Comparison of ENCODE assay signal across 9 mouse cellular contexts in genomic region chr15:78409570-78410052, GRCm38 (mm10). TPM values are rescaled to one million over a fixed set of nuclear protein-coding genes. Genes with fewer than 3 reads are reported as not detected.
DNase-seq lines count a peak whose midpoint lies in the region; ATAC-seq and TF ChIP-seq lines count a peak whose summit lies in the region.
"Had no signal": no experiment of that assay in that cellular context is flagged by ENCODE, and none has a peak within 500 bp of the region (broad histone marks: within the 10 kb centered on the region; RNA-seq: fewer than 3 reads in every experiment).

No protein-coding gene starts in this region.

- no peak for TF ChIP-seq EP300 in lung, postnatal 0 days (IDR thresholded peaks at IDR 0.05)

- H3K4me1 ChIP-seq in lung, postnatal 0 days (ENCODE audit: insufficient read depth, low read depth, low read length), result peaks cover 11% of the 10 kb centered on the region; the same call in 1 of the 2 replicates
- H3K4me1 ChIP-seq in intestine, embryonic 15.5 days (replicated peaks), result peaks cover 30% of the 10 kb centered on the region
- H3K4me1 ChIP-seq in liver, embryonic 11.5 days (replicated peaks; ENCODE audit: control insufficient read depth, insufficient read depth, low read length), result peaks cover 63% of the 10 kb centered on the region

- H3K9me3 ChIP-seq in lung, postnatal 0 days (ENCODE audit: low read length), result no peaks in the 10 kb centered on the region
- H3K9me3 ChIP-seq in intestine, embryonic 15.5 days, result no peaks in the 10 kb centered on the region
- no peaks in the 10 kb centered on the region for H3K9me3 ChIP-seq in liver, embryonic 11.5 days (ENCODE audit: control insufficient read depth, low read length)
- H3K9me3 ChIP-seq: megakaryocyte, embryonic 14.5 days had no signal

- no peak for DNase-seq in lung, postnatal 0 days (ENCODE audit: low spot score)
- DNase-seq in lung, postnatal 25 days (ENCODE audit: low spot score), result no peak
- no peak for DNase-seq in liver, embryonic 11.5 days (ENCODE audit: low spot score)
- DNase-seq in right cerebral cortex, postnatal 14 days, result no peak
- DNase-seq in thymus, postnatal 36 days, result no peak
- no peak for DNase-seq in spleen, postnatal 4 days (ENCODE audit: low spot score in 2 of 2)
- no peak for DNase-seq in gastrocnemius, postnatal 14 days

- no peak for ATAC-seq in lung, postnatal 0 days
- ATAC-seq in intestine, embryonic 15.5 days, result peak; percentile 54
- no peak for ATAC-seq in liver, embryonic 11.5 days (replicated peaks; ENCODE audit: low FRiP score)

- H3K4me3 ChIP-seq in lung, postnatal 0 days (ENCODE audit: low read depth, low read length), result peak overlapping the region; percentile 8; the same call in 1 of the 2 replicates
- peak overlapping the region; percentile 23 for H3K4me3 ChIP-seq in intestine, embryonic 15.5 days (replicated peaks)
- H3K4me3 ChIP-seq in liver, embryonic 11.5 days (ENCODE audit: low read depth, low read length), result peak overlapping the region; percentile 34
- H3K4me3 ChIP-seq: megakaryocyte, embryonic 14.5 days had no signal

- no peaks in the 10 kb centered on the region for H3K36me3 ChIP-seq in lung, postnatal 0 days (ENCODE audit: insufficient read depth, low read length)
- no peaks in the 10 kb centered on the region for H3K36me3 ChIP-seq in intestine, embryonic 15.5 days
- H3K36me3 ChIP-seq in liver, embryonic 11.5 days (ENCODE audit: control insufficient read depth, insufficient read depth, low read length), result no peaks in the 10 kb centered on the region

- no peak overlapping the region for H3K9ac ChIP-seq in lung, postnatal 0 days (replicated peaks; ENCODE audit: low read depth)
- H3K9ac ChIP-seq in intestine, embryonic 15.5 days, result no peak overlapping the region; the same call in 1 of the 2 replicates
- peak overlapping the region; percentile 52 for H3K9ac ChIP-seq in liver, embryonic 11.5 days (ENCODE audit: low read depth, low read length)

- no peaks in the 10 kb centered on the region for H3K27me3 ChIP-seq in lung, postnatal 0 days (replicated peaks; ENCODE audit: insufficient read depth, low read length)
- peaks cover 33% of the 10 kb centered on the region for H3K27me3 ChIP-seq in intestine, embryonic 15.5 days (replicated peaks)
- H3K27me3 ChIP-seq in liver, embryonic 11.5 days (replicated peaks; ENCODE audit: control insufficient read depth, insufficient read depth, low read length), result peaks cover 28% of the 10 kb centered on the region

- intact Hi-C loops in gastrocnemius, postnatal 14 days (cut with DNase I; ENCODE audit: low total_unique reads), result no loop called here

- 37% methylated on average over 12 of the region's 12 CpGs for WGBS in lung, postnatal 0 days
- 17% methylated on average over 12 of the region's 12 CpGs for WGBS in intestine, embryonic 15.5 days
- WGBS in liver, embryonic 11.5 days, result 25% methylated on average over 12 of the region's 12 CpGs

- peak overlapping the region; percentile 12; the same call in 1 of the 2 replicates for H3K4me2 ChIP-seq in lung, postnatal 0 days (replicated peaks; ENCODE audit: low read depth, low read length)
- H3K4me2 ChIP-seq in intestine, embryonic 15.5 days (replicated peaks), result peak overlapping the region; percentile 62
- peak overlapping the region; percentile 64 for H3K4me2 ChIP-seq in liver, embryonic 11.5 days

- H3K27ac ChIP-seq in lung, postnatal 0 days (ENCODE audit: low read length), result no peak overlapping the region
- peak overlapping the region; percentile 54; the same call in 1 of the 2 replicates for H3K27ac ChIP-seq in intestine, embryonic 15.5 days
- no peak overlapping the region for H3K27ac ChIP-seq in liver, embryonic 11.5 days (ENCODE audit: low read depth, low read length)

- no peak for TF ChIP-seq CTCF in lung, postnatal 0 days (IDR thresholded peaks at IDR 0.05)

RNA-seq across cellular contexts. Expression of gene Mpst, which starts 3.4 kb away (rescaled TPM):
- polyA plus RNA-seq in lung, postnatal 0 days (2015; fragmentation: Nextera tagmentation; extraction: Ambion mirVana), result 4.1 TPM in 2 replicates
- 2.6 and 3.1 TPM in 2 replicates for polyA plus RNA-seq in intestine, embryonic 15.5 days (2015; fragmentation: Nextera tagmentation; extraction: Ambion mirVana)
- 5.1 TPM in 2 replicates for polyA plus RNA-seq in liver, embryonic 11.5 days (2014; fragmentation: Nextera tagmentation; extraction: Ambion mirVana)
- total RNA-seq in gastrocnemius, postnatal 14 days (2021), result 10 to 100 TPM; 49.4 to 49.8 TPM

RNA-seq across cellular contexts. Expression of gene Tst, which starts 3.9 kb away (rescaled TPM):
- polyA plus RNA-seq in lung, postnatal 0 days (2015; fragmentation: Nextera tagmentation; extraction: Ambion mirVana), result 160 and 171 TPM in 2 replicates
- polyA plus RNA-seq in intestine, embryonic 15.5 days (2015; fragmentation: Nextera tagmentation; extraction: Ambion mirVana), result 33.4 and 45.0 TPM in 2 replicates
- polyA plus RNA-seq in liver, embryonic 11.5 days (2014; fragmentation: Nextera tagmentation; extraction: Ambion mirVana), result 95.3 and 98.9 TPM in 2 replicates
- total RNA-seq in gastrocnemius, postnatal 14 days (2021), result 10 to 100 TPM; 19.6 to 21.2 TPM

RNA-seq across cellular contexts. Expression of gene Tex33, which starts 13.9 kb away (rescaled TPM):
- not detected in 2 replicates for polyA plus RNA-seq in lung, postnatal 0 days (2015; fragmentation: Nextera tagmentation; extraction: Ambion mirVana)
- not detected in 2 replicates for polyA plus RNA-seq in intestine, embryonic 15.5 days (2015; fragmentation: Nextera tagmentation; extraction: Ambion mirVana)
- polyA plus RNA-seq in liver, embryonic 11.5 days (2014; fragmentation: Nextera tagmentation; extraction: Ambion mirVana), result not detected in 2 replicates
- total RNA-seq in gastrocnemius, postnatal 14 days (2021), result not detected

RNA-seq across cellular contexts. Expression of gene Kctd17, which starts 18.8 kb away (rescaled TPM):
- 23.4 and 27.4 TPM in 2 replicates for polyA plus RNA-seq in lung, postnatal 0 days (2015; fragmentation: Nextera tagmentation; extraction: Ambion mirVana)
- polyA plus RNA-seq in intestine, embryonic 15.5 days (2015; fragmentation: Nextera tagmentation; extraction: Ambion mirVana), result 28.7 and 31.0 TPM in 2 replicates
- 17.1 and 19.2 TPM in 2 replicates for polyA plus RNA-seq in liver, embryonic 11.5 days (2014; fragmentation: Nextera tagmentation; extraction: Ambion mirVana)
- 10 to 100 TPM; 34.6 to 41.4 TPM for total RNA-seq in gastrocnemius, postnatal 14 days (2021)

RNA-seq across cellular contexts. Expression of gene Tmprss6, which starts 58.8 kb away (rescaled TPM):
- 0.20 and 0.23 TPM in 2 replicates for polyA plus RNA-seq in lung, postnatal 0 days (2015; fragmentation: Nextera tagmentation; extraction: Ambion mirVana)
- 0.39 and 0.54 TPM in 2 replicates for polyA plus RNA-seq in intestine, embryonic 15.5 days (2015; fragmentation: Nextera tagmentation; extraction: Ambion mirVana)
- 7.0 and 7.9 TPM in 2 replicates for polyA plus RNA-seq in liver, embryonic 11.5 days (2014; fragmentation: Nextera tagmentation; extraction: Ambion mirVana)
- not detected for total RNA-seq in gastrocnemius, postnatal 14 days (2021)

Comparison
In these comparisons a context has a peak if more than half of its experiments do, and no peak if none do; other contexts are left out.
1. H3K4me2 ChIP-seq: peak in every context shown above with its lines; median percentile 64 in liver, embryonic 11.5 days; 62 in intestine, embryonic 15.5 days; 12 in lung, postnatal 0 days.